Mouse (Mus musculus) subcutaneous adipose tissue, adult 2 months (tissue): ENCODE measurements around the gene Gm10322. TPM values are rescaled to one million over a fixed set of nuclear protein-coding genes. Genes with fewer than 3 reads are reported as not detected.

ENCODE experiments used
- polyA plus RNA-seq: library from polyadenylated mRNA; depleted of rRNA; stranded (reverse); fragments of >200 nt; gene quantifications from 2 replicates; pipeline ENCODE4 v1.2.3, GENCODE M21; 2012; ENCODE audit warnings: low replicate concordance; rRNA removed

Gm10322 gene
- not detected in 2 replicates for polyA plus RNA-seq

GRCm38 (mm10) chr10:59615981-59616520, at the start of gene Gm10322:
Gene Gm10322, plus strand, starts transcription at chr10:59616063.

GRCm38 (mm10) chr10:59616522-59616921, 659 bp downstream of the Gm10322 start, which contains the start of gene Mcu:
Gene Mcu, minus strand, starts transcription at chr10:59616692.

Other genes starting within 250 kb of the Gm10322 start
- gene Gm10273, start 220.4 kb upstream of the Gm10322 start, polyA plus RNA-seq: 16.3 and 23.8 TPM in 2 replicates
- not detected in 2 replicates for gene Pla2g12b, start 212.4 kb upstream of the Gm10322 start, polyA plus RNA-seq
- gene Oit3, start 174.3 kb upstream of the Gm10322 start, polyA plus RNA-seq: 0.34 and 0.85 TPM in 2 replicates
- 9.7 and 17.9 TPM in 2 replicates for gene Mcu, start 629 bp downstream of the Gm10322 start, polyA plus RNA-seq
- gene Micu1, start 86.4 kb downstream of the Gm10322 start, polyA plus RNA-seq: 61.0 and 72.4 TPM in 2 replicates